In the genomic region with DNA sequence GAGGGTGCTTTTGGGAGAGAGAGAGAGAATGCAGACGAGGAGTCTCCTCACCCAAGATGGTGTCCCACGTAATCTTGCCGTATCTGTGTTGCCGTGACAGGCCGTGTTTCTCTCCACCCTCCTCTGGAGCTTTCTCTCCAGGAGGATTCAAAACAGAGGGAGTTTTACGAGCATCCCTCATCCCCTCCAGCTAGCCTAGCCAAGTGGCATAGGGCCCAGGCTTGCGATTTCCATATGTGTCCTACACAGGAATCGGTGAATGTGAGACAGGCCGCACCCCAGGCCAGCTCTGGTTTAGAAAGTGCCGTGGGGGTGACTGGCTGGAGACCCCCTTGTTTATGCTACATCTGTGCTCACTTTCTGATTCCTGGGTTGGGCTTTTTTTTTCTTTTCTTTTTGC, we compare ENCODE assay signal across 17 mouse cellular contexts.
A peak's percentile ranks its signal among the peaks of the same experiment; 100 is the strongest.
DNase-seq lines count a peak whose midpoint lies in the region; ATAC-seq and TF ChIP-seq lines count a peak whose summit lies in the region.
"Had no signal": no experiment of that assay in that cellular context is flagged by ENCODE, and none has a peak within 500 bp of the region (broad histone marks: within the 10 kb centered on the region; RNA-seq: fewer than 3 reads in every experiment).

No protein-coding gene starts in this region.

- no peak overlapping the region for H3K9ac ChIP-seq in lung, embryonic 14.5 days
- H3K9ac ChIP-seq in stomach, embryonic 16.5 days (ENCODE audit: low read length), result 0 out of 2 replicates have a peak overlapping the region, but pooled peaks have one; percentile 8
- H3K9ac ChIP-seq: hindbrain, embryonic 12.5 days; liver, postnatal 0 days had no signal

- no peak overlapping the region for H3K4me3 ChIP-seq in lung, embryonic 14.5 days (ENCODE audit: low read depth, low read length)
- peak overlapping the region; percentile 43 for H3K4me3 ChIP-seq in gastrocnemius, adult 2 months
- no peak overlapping the region for H3K4me3 ChIP-seq in stomach, embryonic 16.5 days (replicated peaks; ENCODE audit: low read length)
- H3K4me3 ChIP-seq: hindbrain, embryonic 12.5 days; left cerebral cortex, adult 2 months; megakaryocyte, embryonic 14.5 days had no signal

- no peak for DNase-seq in frontal cortex, adult 2 months (ENCODE audit: extremely low spot score in 1 of 2, low spot score in 1 of 2)
- DNase-seq in lung, embryonic 14.5 days, result peak; percentile 62
- no peak for DNase-seq in lung, postnatal 10 days
- DNase-seq in gastrocnemius, adult 2 months, result peak; percentile 63
- no peak for DNase-seq in liver
- no peak for DNase-seq in T-cell, adult 2 months (ENCODE audit: low spot score)
- DNase-seq: adrenal gland, postnatal 36 days; cerebellum, adult 9-10 months; liver, postnatal 0 days; right cerebral cortex, adult 18-20 months had no signal

- peak; percentile 65; the same call in 1 of the 2 replicates for ATAC-seq in frontal cortex, adult (ENCODE audit: low TSS enrichment)
- ATAC-seq in lung, embryonic 14.5 days (ENCODE audit: insufficient read depth), result no peak; the same call in 1 of the 2 replicates
- ATAC-seq in stomach, embryonic 16.5 days (ENCODE audit: insufficient read depth, low FRiP score), result no peak
- ATAC-seq: liver, postnatal 0 days; Patski had no signal

- H3K9me3 ChIP-seq in lung, embryonic 14.5 days (ENCODE audit: low read depth, low read length), result no peaks in the 10 kb centered on the region
- no peaks in the 10 kb centered on the region for H3K9me3 ChIP-seq in stomach, embryonic 16.5 days (replicated peaks; ENCODE audit: control insufficient read depth, low read length)
- H3K9me3 ChIP-seq: hindbrain, embryonic 12.5 days; megakaryocyte, embryonic 14.5 days had no signal

- H3K36me3 ChIP-seq in lung, embryonic 14.5 days (ENCODE audit: insufficient read depth), result peaks cover 13% of the 10 kb centered on the region; the same call in 1 of the 2 replicates
- no peaks in the 10 kb centered on the region for H3K36me3 ChIP-seq in stomach, embryonic 16.5 days (ENCODE audit: control insufficient read depth, insufficient read depth, low read length)

- 58% methylated on average over 10 of the region's 10 CpGs for WGBS in lung, embryonic 14.5 days
- WGBS in stomach, embryonic 16.5 days, result 57% methylated on average over 10 of the region's 10 CpGs

- peak overlapping the region; percentile 30; the same call in 1 of the 2 replicates for H3K27ac ChIP-seq in lung, embryonic 14.5 days (ENCODE audit: low read depth)
- peak overlapping the region; percentile 28; the same call in 1 of the 2 replicates for H3K27ac ChIP-seq in gastrocnemius, adult 2 months
- peak overlapping the region; percentile 34; the same call in 1 of the 2 replicates for H3K27ac ChIP-seq in stomach, embryonic 16.5 days (ENCODE audit: low read length)
- H3K27ac ChIP-seq: hindbrain, embryonic 12.5 days; kidney, postnatal 0 days; left cerebral cortex, adult 2 months had no signal

- intact Hi-C loops in gastrocnemius, adult 2 months (cut with DNase I), result no loop called here

- no peaks in the 10 kb centered on the region for H3K27me3 ChIP-seq in lung, embryonic 14.5 days (ENCODE audit: insufficient read depth, low read length)
- no peaks in the 10 kb centered on the region for H3K27me3 ChIP-seq in stomach, embryonic 16.5 days (ENCODE audit: control insufficient read depth, insufficient read depth, low read length)
- H3K27me3 ChIP-seq: hindbrain, embryonic 12.5 days; Patski had no signal

- no peak for TF ChIP-seq CTCF in lung, embryonic 14.5 days (IDR thresholded peaks at IDR 0.05; ENCODE audit: low read depth)
- no peak for TF ChIP-seq CTCF in gastrocnemius, adult 2 months (IDR thresholded peaks at IDR 0.05)

- H3K4me1 ChIP-seq in lung, embryonic 14.5 days (ENCODE audit: insufficient read depth), result peaks cover 4% of the 10 kb centered on the region; the same call in 1 of the 2 replicates
- peaks cover 12% of the 10 kb centered on the region for H3K4me1 ChIP-seq in stomach, embryonic 16.5 days (ENCODE audit: control insufficient read depth, insufficient read depth, low read length)
- H3K4me1 ChIP-seq: megakaryocyte, embryonic 14.5 days had no signal

- no peak overlapping the region for H3K4me2 ChIP-seq in lung, embryonic 14.5 days
- no peak overlapping the region for H3K4me2 ChIP-seq in stomach, embryonic 16.5 days (ENCODE audit: low read depth, low read length)
- H3K4me2 ChIP-seq: hindbrain, embryonic 12.5 days had no signal

Comparison
In these comparisons a context has a peak if more than half of its experiments do, and no peak if none do; other contexts are left out.
1. DNase-seq: peak in lung, embryonic 14.5 days (single experiment) and gastrocnemius, adult 2 months (single experiment); none in frontal cortex, adult 2 months (0 of 2), lung, postnatal 10 days (single experiment), liver (single experiment) and T-cell, adult 2 months (single experiment).
2. Peak in every context shown above with its lines, with median percentiles within 50 percentile points of each other: H3K27ac ChIP-seq.